ENCODE assay signal across 13 mouse cellular contexts in genomic region chr16:45934721-45935407, GRCm38 (mm10). TPM values are rescaled to one million over a fixed set of nuclear protein-coding genes. Genes with fewer than 3 reads are reported as not detected.
DNase-seq lines count a peak whose midpoint lies in the region; ATAC-seq and TF ChIP-seq lines count a peak whose summit lies in the region.
"Had no signal": no experiment of that assay in that cellular context is flagged by ENCODE, and none has a peak within 500 bp of the region (broad histone marks: within the 10 kb centered on the region; RNA-seq: fewer than 3 reads in every experiment).

No protein-coding gene starts in this region.

- H3K27ac ChIP-seq in hindbrain, embryonic 13.5 days: no peak overlapping the region
- H3K27ac ChIP-seq in hindbrain, embryonic 12.5 days: no peak overlapping the region; the same call in 1 of the 2 replicates
- no peak overlapping the region for H3K27ac ChIP-seq in midbrain, embryonic 11.5 days (ENCODE audit: low read depth, low read length)
- H3K27ac ChIP-seq in midbrain, embryonic 15.5 days: no peak overlapping the region
- H3K27ac ChIP-seq in embryonic fibroblast, embryonic 13.5 days (ENCODE audit: insufficient read depth, low read length): peak overlapping the region; percentile 97
- H3K27ac ChIP-seq: stomach, embryonic 15.5 days had no signal

- H3K36me3 ChIP-seq in hindbrain, embryonic 13.5 days: no peaks in the 10 kb centered on the region
- no peaks in the 10 kb centered on the region for H3K36me3 ChIP-seq in hindbrain, embryonic 12.5 days
- no peaks in the 10 kb centered on the region for H3K36me3 ChIP-seq in midbrain, embryonic 11.5 days (ENCODE audit: control insufficient read depth, insufficient read depth, low read length)
- H3K36me3 ChIP-seq in midbrain, embryonic 15.5 days (replicated peaks): no peaks in the 10 kb centered on the region
- H3K36me3 ChIP-seq: stomach, embryonic 15.5 days had no signal

- DNase-seq in midbrain, embryonic 11.5 days (ENCODE audit: low spot score, missing footprints): peak; percentile 85
- DNase-seq in retina, postnatal 1 day: peak; percentile 32
- DNase-seq in frontal cortex, postnatal 14 days (ENCODE audit: low spot score in 2 of 2): no peak
- DNase-seq: adrenal gland, adult 8-10 months; heart, adult 18-20 months; midbrain, embryonic 14.5 days had no signal

- 57% methylated on average over 2 of the region's 2 CpGs for WGBS in hindbrain, embryonic 13.5 days
- WGBS in hindbrain, embryonic 12.5 days: 54% methylated on average over 2 of the region's 2 CpGs
- WGBS in midbrain, embryonic 11.5 days: 54% methylated on average over 2 of the region's 2 CpGs
- 42% methylated on average over 2 of the region's 2 CpGs for WGBS in midbrain, embryonic 15.5 days

- TF ChIP-seq CTCF in embryonic fibroblast, embryonic 13.5 days (IDR thresholded peaks at IDR 0.05; ENCODE audit: borderline replicate concordance, insufficient read depth, low read length): no peak

- no peak overlapping the region for H3K4me2 ChIP-seq in hindbrain, embryonic 13.5 days
- H3K4me2 ChIP-seq in hindbrain, embryonic 12.5 days (replicated peaks): no peak overlapping the region
- no peak overlapping the region for H3K4me2 ChIP-seq in midbrain, embryonic 11.5 days
- no peak overlapping the region for H3K4me2 ChIP-seq in midbrain, embryonic 15.5 days
- H3K4me2 ChIP-seq: stomach, embryonic 15.5 days had no signal

- peak; percentile 66; the same call in 1 of the 2 replicates for ATAC-seq in hindbrain, embryonic 13.5 days (ENCODE audit: low FRiP score)
- no peak for ATAC-seq in hindbrain, embryonic 12.5 days (ENCODE audit: low FRiP score)
- peak; percentile 61; the same call in 1 of the 2 replicates for ATAC-seq in midbrain, embryonic 11.5 days (ENCODE audit: low FRiP score)
- ATAC-seq in midbrain, embryonic 15.5 days (replicated peaks): no peak; the same call in 1 of the 2 replicates
- ATAC-seq: lung, postnatal 0 days; Patski had no signal

- no peak for TF ChIP-seq POLR2A in embryonic fibroblast, embryonic 13.5 days (IDR thresholded peaks at IDR 0.05; ENCODE audit: low read depth, low read length)

- H3K27me3 ChIP-seq in hindbrain, embryonic 13.5 days: no peaks in the 10 kb centered on the region
- no peaks in the 10 kb centered on the region for H3K27me3 ChIP-seq in hindbrain, embryonic 12.5 days
- no peaks in the 10 kb centered on the region for H3K27me3 ChIP-seq in midbrain, embryonic 11.5 days (ENCODE audit: control insufficient read depth, insufficient read depth, low read length)
- H3K27me3 ChIP-seq in midbrain, embryonic 15.5 days (replicated peaks): no peaks in the 10 kb centered on the region
- H3K27me3 ChIP-seq: Patski; stomach, embryonic 15.5 days had no signal

- no peak overlapping the region for H3K4me3 ChIP-seq in hindbrain, embryonic 13.5 days
- H3K4me3 ChIP-seq in hindbrain, embryonic 12.5 days: no peak overlapping the region
- H3K4me3 ChIP-seq in midbrain, embryonic 11.5 days (ENCODE audit: low read depth, low read length): no peak overlapping the region
- no peak overlapping the region for H3K4me3 ChIP-seq in midbrain, embryonic 15.5 days
- H3K4me3 ChIP-seq in embryonic fibroblast, embryonic 13.5 days (ENCODE audit: insufficient read depth, low read length): no peak overlapping the region
- H3K4me3 ChIP-seq: stomach, embryonic 15.5 days had no signal

- H3K9me3 ChIP-seq in hindbrain, embryonic 13.5 days: no peaks in the 10 kb centered on the region
- no peaks in the 10 kb centered on the region for H3K9me3 ChIP-seq in hindbrain, embryonic 12.5 days (replicated peaks)
- no peaks in the 10 kb centered on the region; the same call in 1 of the 2 replicates for H3K9me3 ChIP-seq in midbrain, embryonic 11.5 days (ENCODE audit: control insufficient read depth, low read length)
- no peaks in the 10 kb centered on the region for H3K9me3 ChIP-seq in midbrain, embryonic 15.5 days
- H3K9me3 ChIP-seq: stomach, embryonic 15.5 days had no signal

- no peak overlapping the region for H3K9ac ChIP-seq in hindbrain, embryonic 13.5 days
- no peak overlapping the region for H3K9ac ChIP-seq in hindbrain, embryonic 12.5 days
- H3K9ac ChIP-seq in midbrain, embryonic 11.5 days (ENCODE audit: low read length): no peak overlapping the region
- H3K9ac ChIP-seq in midbrain, embryonic 15.5 days: no peak overlapping the region
- H3K9ac ChIP-seq: stomach, embryonic 15.5 days had no signal

- H3K4me1 ChIP-seq in hindbrain, embryonic 13.5 days (replicated peaks): peaks cover 14% of the 10 kb centered on the region
- peaks cover 11% of the 10 kb centered on the region for H3K4me1 ChIP-seq in hindbrain, embryonic 12.5 days
- no peaks in the 10 kb centered on the region; the same call in none of the 2 replicates for H3K4me1 ChIP-seq in midbrain, embryonic 11.5 days (ENCODE audit: control insufficient read depth, insufficient read depth, low read length)
- H3K4me1 ChIP-seq in midbrain, embryonic 15.5 days: no peaks in the 10 kb centered on the region
- peaks cover 22% of the 10 kb centered on the region for H3K4me1 ChIP-seq in embryonic fibroblast, embryonic 13.5 days (ENCODE audit: control insufficient read depth, insufficient read depth, low read length)

RNA-seq across cellular contexts. Expression of gene Phldb2, which starts 18.5 kb away (rescaled TPM):
- 12.5 and 13.3 TPM in 2 replicates for polyA plus RNA-seq in hindbrain, embryonic 13.5 days (2015; fragmentation: Nextera tagmentation; extraction: Ambion mirVana)
- 34.5 and 43.7 TPM in 2 replicates for polyA plus RNA-seq in hindbrain, embryonic 12.5 days (2016; fragmentation: Nextera tagmentation; extraction: Ambion mirVana)
- polyA plus RNA-seq in midbrain, embryonic 11.5 days (2014; fragmentation: Nextera tagmentation; extraction: Ambion mirVana): 28.2 and 29.0 TPM in 2 replicates
- polyA plus RNA-seq in midbrain, embryonic 15.5 days (2015; fragmentation: Nextera tagmentation; extraction: Ambion mirVana): 7.8 and 9.1 TPM in 2 replicates
- 253 and 317 TPM in 2 replicates for polyA plus RNA-seq in embryonic fibroblast, embryonic 13.5 days (2011; ENCODE audit: insufficient read length, low read depth, missing spikeins)

Comparison
In these comparisons a context has a peak if more than half of its experiments do, and no peak if none do; other contexts are left out.
1. ATAC-seq: peak in hindbrain, embryonic 13.5 days (single experiment) and midbrain, embryonic 11.5 days (single experiment); none in hindbrain, embryonic 12.5 days (single experiment) and midbrain, embryonic 15.5 days (single experiment).
2. DNase-seq: peak in midbrain, embryonic 11.5 days (single experiment) and retina, postnatal 1 day (single experiment); none in frontal cortex, postnatal 14 days (0 of 2).